Mouse (Mus musculus) midbrain, embryonic 13.5 days (tissue): ENCODE measurements at regions not wholly inside any gene's neighbourhood (a gene's known extent, or its start where the extent isn't known, plus 50 kb on each side); places are given as distances from the start of the nearest gene placed in this dataset.
A peak's percentile ranks its signal among the peaks of the same experiment; 100 is the strongest.

ENCODE experiments used
- ATAC-seq: fragments of 200-750 bp; cut with Nextera tagmentation; 2 replicates; pipeline ENCODE4 v1.8.0; 2017; ENCODE audit warnings: mild to moderate bottlenecking, moderate TSS enrichment, moderate library complexity
- H3K27ac ChIP-seq: fragments of 300-500 bp; sonication (generic); 2 replicates; pipeline ENCODE4 v1.5.1; 2015; ENCODE audit warnings: inconsistent platforms, mild to moderate bottlenecking, moderate library complexity
- H3K27me3 ChIP-seq: fragments of 300-500 bp; sonication (generic); 2 replicates; pipeline ENCODE4 v1.6.1; 2015; ENCODE audit warnings: mild to moderate bottlenecking, inconsistent platforms
- H3K36me3 ChIP-seq: fragments of 300-500 bp; sonication (generic); 2 replicates; pipeline ENCODE4 v1.6.1; 2015; ENCODE audit warnings: mild to moderate bottlenecking, inconsistent platforms
- H3K4me1 ChIP-seq: fragments of 300-500 bp; sonication (generic); replicated peaks from 2 replicates; pipeline ENCODE4 v1.6.1; 2015; ENCODE audit warnings: inconsistent platforms
- H3K4me2 ChIP-seq: fragments of 300-500 bp; sonication (generic); replicated peaks from 2 replicates; pipeline ENCODE4 v1.6.1; 2015; ENCODE audit warnings: moderate library complexity, mild to moderate bottlenecking, inconsistent platforms
- H3K4me3 ChIP-seq: fragments of 300-500 bp; sonication (generic); replicated peaks from 2 replicates; pipeline ENCODE4 v1.5.1; 2015; ENCODE audit warnings: mild to moderate bottlenecking, inconsistent platforms
- H3K9ac ChIP-seq: fragments of 300-500 bp; sonication (generic); replicated peaks from 2 replicates; pipeline ENCODE4 v1.6.1; 2015; ENCODE audit warnings: mild to moderate bottlenecking, inconsistent platforms
- H3K9me3 ChIP-seq: fragments of 300-500 bp; sonication (generic); 2 replicates; pipeline ENCODE4 v1.6.1; 2016; ENCODE audit warnings: mild to moderate bottlenecking, inconsistent platforms
- WGBS: fragments of 180-500 bp; shearing (Covaris S2); methylation state at CpG from one replicate; pipeline ENCODE4 v1.1.7; 2015; 5-methylcytosine and 5-hydroxymethylcytosine counted together

GRCm38 (mm10) chr3:60270463-60270862 lies 188.8 kb downstream of the Sucnr1 start:
- H3K4me1 ChIP-seq, result no peaks in the 10 kb centered on the region
- H3K4me2 ChIP-seq, result no peak overlapping the region
- no peaks in the 10 kb centered on the region for H3K9me3 ChIP-seq
- ATAC-seq, result no peak
- no peak overlapping the region for H3K9ac ChIP-seq
- no peaks in the 10 kb centered on the region for H3K27me3 ChIP-seq
- 83% methylated on average over 1 of the region's 1 CpGs for WGBS
- no peak overlapping the region for H3K4me3 ChIP-seq
- H3K36me3 ChIP-seq, result no peaks in the 10 kb centered on the region
- no peak overlapping the region for H3K27ac ChIP-seq

DNA sequence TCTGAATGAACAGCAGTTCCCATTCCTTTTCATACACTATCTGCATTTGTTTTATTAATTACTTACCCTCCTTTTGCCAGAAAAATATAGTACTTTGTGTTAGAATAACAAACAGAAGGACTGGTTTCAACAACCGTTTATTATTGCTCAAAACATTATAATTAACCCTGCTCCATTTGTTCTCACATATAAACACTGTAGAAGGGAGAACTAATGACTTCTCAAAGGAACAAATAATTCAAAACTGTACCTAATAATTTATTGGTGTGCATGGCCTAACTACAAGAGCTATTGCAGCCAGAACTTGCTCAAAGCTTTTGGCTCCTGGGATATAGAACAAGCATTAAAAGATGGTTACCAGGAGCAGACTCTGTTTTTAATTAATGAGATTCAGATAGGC lies 192.1 kb downstream of the Sucnr1 start:
- Histone ChIP-seq H3K4me3 (no peak overlapping the region), H3K27me3 (no peaks in the 10 kb centered on the region), H3K4me2 (no peak overlapping the region), H3K4me1 (no peaks in the 10 kb centered on the region), H3K27ac (no peak overlapping the region), H3K9me3 (no peaks in the 10 kb centered on the region), H3K9ac (no peak overlapping the region), H3K36me3 (no peaks in the 10 kb centered on the region)
- ATAC-seq, result no peak
- 85% methylated on average over 1 of the region's 1 CpGs for WGBS

GRCm38 (mm10) chr3:60275249-60275838 lies 193.7 kb downstream of the Sucnr1 start:
- Histone ChIP-seq H3K27ac (no peak overlapping the region), H3K9ac (no peak overlapping the region), H3K4me3 (no peak overlapping the region), H3K4me1 (no peaks in the 10 kb centered on the region), H3K36me3 (no peaks in the 10 kb centered on the region), H3K4me2 (no peak overlapping the region), H3K27me3 (no peaks in the 10 kb centered on the region), H3K9me3 (no peaks in the 10 kb centered on the region)
- ATAC-seq, result no peak
- 91% methylated on average over 6 of the region's 6 CpGs for WGBS

DNA sequence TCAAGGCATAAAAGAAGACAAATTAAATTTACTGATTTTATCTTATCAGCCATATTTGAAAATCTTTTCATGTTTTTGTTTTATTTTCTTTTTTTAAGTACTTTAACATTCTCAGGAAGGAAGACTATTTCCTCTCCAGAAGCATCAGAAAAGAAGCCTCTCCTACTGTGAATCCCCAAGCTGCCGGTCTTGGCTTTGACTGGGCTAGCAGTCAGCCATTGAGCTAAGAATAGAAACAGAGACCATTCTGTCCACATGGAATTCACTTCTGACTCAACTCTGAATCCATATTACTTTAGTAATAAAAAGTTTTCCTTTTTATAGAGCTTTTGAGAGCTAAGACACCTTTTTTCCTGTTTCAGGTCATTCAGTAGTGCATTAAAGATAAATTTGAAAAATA lies 194.8 kb upstream of the Mbnl1 start:
- no peak overlapping the region for H3K4me2 ChIP-seq
- no peak overlapping the region for H3K4me3 ChIP-seq
- no peaks in the 10 kb centered on the region for H3K27me3 ChIP-seq
- no peak for ATAC-seq
- H3K36me3 ChIP-seq, result no peaks in the 10 kb centered on the region
- H3K4me1 ChIP-seq, result no peaks in the 10 kb centered on the region
- 79% methylated on average over 1 of the region's 1 CpGs for WGBS
- no peak overlapping the region for H3K27ac ChIP-seq
- H3K9ac ChIP-seq, result no peak overlapping the region
- H3K9me3 ChIP-seq, result no peaks in the 10 kb centered on the region

DNA sequence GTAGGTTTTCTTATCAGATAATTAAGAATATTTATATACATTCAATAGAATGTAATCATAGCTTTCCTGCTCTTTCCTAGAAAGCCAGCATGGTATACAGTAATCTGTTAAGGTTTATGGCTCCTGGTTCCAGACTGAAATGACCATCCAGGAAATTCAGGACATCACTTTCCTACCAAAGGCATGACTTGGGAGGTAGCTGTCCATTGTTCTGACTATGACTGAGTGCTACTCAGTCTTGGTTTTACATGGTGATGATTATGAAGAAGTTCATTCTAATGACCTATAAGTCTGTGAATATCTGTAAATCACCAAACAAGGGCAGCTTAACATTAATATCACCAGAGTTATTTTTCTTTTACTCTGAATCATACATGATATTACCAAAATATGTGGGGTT lies 191.4 kb upstream of the Mbnl1 start:
- H3K27me3 ChIP-seq, result no peaks in the 10 kb centered on the region
- ATAC-seq, result no peak
- H3K36me3 ChIP-seq, result no peaks in the 10 kb centered on the region
- H3K4me1 ChIP-seq, result no peaks in the 10 kb centered on the region
- H3K9me3 ChIP-seq, result no peaks in the 10 kb centered on the region
- H3K27ac ChIP-seq, result no peak overlapping the region
- H3K9ac ChIP-seq, result no peak overlapping the region
- no peak overlapping the region for H3K4me2 ChIP-seq
- no peak overlapping the region for H3K4me3 ChIP-seq

DNA sequence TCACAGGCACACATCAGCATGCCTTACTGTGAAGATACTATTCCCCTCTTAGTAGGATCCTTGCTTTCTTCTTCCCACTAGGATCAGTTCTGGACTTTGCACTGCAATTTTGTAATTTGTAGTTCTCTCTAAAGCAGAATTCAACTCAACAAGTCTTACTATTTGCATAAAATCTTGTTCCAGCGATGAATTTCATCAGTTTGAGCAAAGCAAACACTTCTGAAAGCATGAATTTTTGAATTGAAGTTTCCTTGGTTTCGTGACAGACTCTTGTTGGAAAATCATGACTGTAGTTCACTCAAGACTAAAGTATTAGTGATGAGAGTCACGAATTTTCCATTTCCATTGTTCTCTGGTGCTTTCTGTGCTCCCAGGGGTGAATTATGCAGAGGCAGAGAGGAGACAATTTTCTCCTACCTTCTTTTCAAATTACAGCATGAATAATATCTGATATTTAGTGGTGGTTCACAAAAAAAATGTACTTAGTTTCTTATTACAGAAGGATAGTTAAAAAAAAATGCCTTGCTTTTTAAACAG lies 190.6 kb upstream of the Mbnl1 start:
- Histone ChIP-seq H3K9me3 (no peaks in the 10 kb centered on the region), H3K36me3 (no peaks in the 10 kb centered on the region), H3K9ac (no peak overlapping the region), H3K27ac (no peak overlapping the region), H3K27me3 (no peaks in the 10 kb centered on the region), H3K4me1 (no peaks in the 10 kb centered on the region), H3K4me2 (no peak overlapping the region), H3K4me3 (no peak overlapping the region)
- ATAC-seq, result no peak
- WGBS, result 70% methylated on average over 3 of the region's 3 CpGs

- Histone ChIP-seq H3K27ac (no peak overlapping the region), H3K27me3 (no peaks in the 10 kb centered on the region), H3K36me3 (no peaks in the 10 kb centered on the region), H3K4me2 (no peak overlapping the region), H3K4me3 (no peak overlapping the region), H3K4me1 (no peaks in the 10 kb centered on the region), H3K9ac (no peak overlapping the region), H3K9me3 (no peaks in the 10 kb centered on the region)
- 88% methylated on average over 2 of the region's 2 CpGs for WGBS
- ATAC-seq, result peak; percentile 55; the same call in 1 of the 2 replicates
Measured at GRCm38 (mm10) chr3:60292142-60292541, 180.5 kb upstream of the Mbnl1 start.

DNA sequence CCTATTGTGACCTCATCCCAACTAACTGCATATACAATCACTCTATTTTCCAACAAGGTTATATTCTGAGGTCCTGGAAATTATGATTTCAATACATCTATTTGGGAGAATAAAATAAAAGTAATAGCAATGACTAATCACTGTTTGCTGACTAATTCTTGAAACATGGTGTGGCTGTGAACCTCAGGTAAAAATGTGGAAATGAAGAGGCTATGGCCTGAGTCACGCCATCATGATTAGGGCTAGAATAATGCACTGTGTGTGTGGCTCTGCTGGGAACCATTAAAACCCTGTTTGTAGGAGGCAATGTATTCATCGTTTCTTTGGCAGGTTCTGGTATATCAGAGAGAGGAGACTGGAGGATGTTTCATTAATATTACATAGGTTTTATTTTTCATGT lies 179.7 kb upstream of the Mbnl1 start:
- H3K4me2 ChIP-seq, result no peak overlapping the region
- no peak overlapping the region for H3K4me3 ChIP-seq
- no peak overlapping the region for H3K9ac ChIP-seq
- ATAC-seq, result no peak
- no peak overlapping the region for H3K27ac ChIP-seq
- no peaks in the 10 kb centered on the region for H3K36me3 ChIP-seq
- WGBS, result 75% methylated on average over 2 of the region's 2 CpGs
- H3K9me3 ChIP-seq, result no peaks in the 10 kb centered on the region
- H3K27me3 ChIP-seq, result no peaks in the 10 kb centered on the region
- no peaks in the 10 kb centered on the region for H3K4me1 ChIP-seq

GRCm38 (mm10) chr3:60305399-60305798 lies 167.2 kb upstream of the Mbnl1 start:
- no peak for ATAC-seq
- WGBS, result 88% methylated on average over 3 of the region's 3 CpGs
- Histone ChIP-seq H3K27ac (no peak overlapping the region), H3K4me3 (no peak overlapping the region), H3K36me3 (no peaks in the 10 kb centered on the region), H3K9me3 (no peaks in the 10 kb centered on the region), H3K4me1 (no peaks in the 10 kb centered on the region), H3K9ac (no peak overlapping the region), H3K4me2 (no peak overlapping the region), H3K27me3 (no peaks in the 10 kb centered on the region)

DNA sequence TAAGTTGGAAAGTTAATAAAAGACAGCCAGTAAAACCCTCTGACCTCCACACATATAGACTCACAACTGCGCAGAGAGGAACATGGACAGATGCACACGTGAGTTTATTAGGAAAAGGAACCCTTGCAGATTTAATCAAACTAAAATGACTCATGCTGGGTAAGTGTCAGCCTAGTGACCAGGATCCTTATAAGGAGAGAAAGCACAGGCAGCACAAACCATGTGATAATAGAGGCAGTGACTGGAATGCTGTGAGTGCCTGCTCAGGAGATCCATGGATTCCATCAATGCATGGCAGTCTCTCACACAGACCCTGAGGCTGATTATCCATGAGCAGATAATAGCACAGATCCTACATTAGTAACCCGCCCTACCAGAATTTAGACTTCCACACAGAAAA lies 162.2 kb upstream of the Mbnl1 start:
- Histone ChIP-seq H3K27ac (no peak overlapping the region), H3K4me3 (no peak overlapping the region), H3K9me3 (no peaks in the 10 kb centered on the region), H3K27me3 (no peaks in the 10 kb centered on the region), H3K36me3 (no peaks in the 10 kb centered on the region), H3K4me2 (no peak overlapping the region), H3K9ac (no peak overlapping the region), H3K4me1 (no peaks in the 10 kb centered on the region)
- WGBS, result 84% methylated on average over 3 of the region's 3 CpGs
- ATAC-seq, result no peak

DNA sequence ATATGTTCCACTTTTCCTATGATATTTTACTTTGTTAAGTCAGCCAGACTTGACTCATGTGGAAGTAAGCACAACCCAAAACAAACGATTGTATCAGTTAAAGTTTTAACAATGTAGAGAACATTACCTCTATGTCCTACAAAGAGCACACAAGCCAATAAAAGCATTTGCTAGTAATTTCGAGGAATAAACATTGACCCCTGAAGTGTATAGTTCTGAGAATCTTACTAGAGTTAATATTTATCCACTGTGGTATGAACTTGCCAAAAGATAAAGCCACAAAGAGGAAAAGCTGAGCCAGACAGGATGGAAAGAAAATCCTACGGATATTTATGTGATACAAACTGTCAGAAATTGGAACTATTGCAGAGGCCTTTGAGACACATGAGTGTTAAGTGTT lies 161.5 kb upstream of the Mbnl1 start:
- no peak overlapping the region for H3K9ac ChIP-seq
- H3K4me1 ChIP-seq, result no peaks in the 10 kb centered on the region
- H3K4me3 ChIP-seq, result no peak overlapping the region
- H3K36me3 ChIP-seq, result no peaks in the 10 kb centered on the region
- H3K4me2 ChIP-seq, result no peak overlapping the region
- ATAC-seq, result no peak
- no peaks in the 10 kb centered on the region for H3K27me3 ChIP-seq
- no peak overlapping the region for H3K27ac ChIP-seq
- WGBS, result 82% methylated on average over 3 of the region's 3 CpGs
- no peaks in the 10 kb centered on the region for H3K9me3 ChIP-seq

- Histone ChIP-seq H3K36me3 (no peaks in the 10 kb centered on the region), H3K9me3 (no peaks in the 10 kb centered on the region), H3K9ac (no peak overlapping the region), H3K4me2 (no peak overlapping the region), H3K27ac (no peak overlapping the region), H3K4me3 (no peak overlapping the region), H3K4me1 (no peaks in the 10 kb centered on the region), H3K27me3 (no peaks in the 10 kb centered on the region)
- ATAC-seq, result no peak
- 31% methylated on average over 1 of the region's 1 CpGs for WGBS
Measured at GRCm38 (mm10) chr3:60320213-60320936, 152.3 kb upstream of the Mbnl1 start.

- no peaks in the 10 kb centered on the region for H3K36me3 ChIP-seq
- H3K4me1 ChIP-seq, result no peaks in the 10 kb centered on the region
- H3K4me2 ChIP-seq, result no peak overlapping the region
- H3K9ac ChIP-seq, result no peak overlapping the region
- H3K27me3 ChIP-seq, result no peaks in the 10 kb centered on the region
- H3K9me3 ChIP-seq, result no peaks in the 10 kb centered on the region
- H3K27ac ChIP-seq, result no peak overlapping the region
- no peak overlapping the region for H3K4me3 ChIP-seq
- no peak for ATAC-seq
Measured at GRCm38 (mm10) chr3:60323514-60323913, 149.1 kb upstream of the Mbnl1 start.
